Mouse (Mus musculus) urinary bladder, postnatal 10 days (tissue): ENCODE results near the gene Pakap.

Experiments
- DNase-seq: peaks from one replicate; pipeline ENCODE4 v3.0.0; 2022; ENCODE audit warnings: low spot score

Pakap gene

GRCm38 (mm10) chr4:57801239-57801638 is 233.3 kb downstream of the Pakap start:
- DNase-seq = no peak

GRCm38 (mm10) chr4:57801986-57802385 is 234.0 kb downstream of the Pakap start:
- DNase-seq = no peak

GRCm38 (mm10) chr4:57802411-57802810 is 234.4 kb downstream of the Pakap start:
- no peak for DNase-seq

- DNase-seq = no peak
Measured at GRCm38 (mm10) chr4:57804902-57805301, 236.9 kb downstream of the Pakap start.

GRCm38 (mm10) chr4:57809449-57809848 is 241.5 kb downstream of the Pakap start:
- DNase-seq = no peak

GRCm38 (mm10) chr4:57812075-57812474 is 244.1 kb downstream of the Pakap start:
- DNase-seq = no peak

GRCm38 (mm10) chr4:57812916-57813575 is 245.1 kb downstream of the Pakap start:
- DNase-seq = no peak

GRCm38 (mm10) chr4:57813576-57813945 is 245.6 kb downstream of the Pakap start:
- no peak for DNase-seq

GRCm38 (mm10) chr4:57815355-57815754 is 247.4 kb downstream of the Pakap start:
- no peak for DNase-seq

- DNase-seq = no peak
Measured at GRCm38 (mm10) chr4:57816146-57816545, 248.2 kb downstream of the Pakap start.

- no peak for DNase-seq
Measured at GRCm38 (mm10) chr4:57820839-57821374, 252.9 kb downstream of the Pakap start.

- DNase-seq = no peak
Measured at GRCm38 (mm10) chr4:57821556-57822356, 253.8 kb downstream of the Pakap start.

- DNase-seq = no peak
Measured at GRCm38 (mm10) chr4:57822641-57823040, 254.7 kb downstream of the Pakap start.

- DNase-seq = no peak
Measured at GRCm38 (mm10) chr4:57824626-57825240, 256.8 kb downstream of the Pakap start.

- DNase-seq = no peak
Measured at GRCm38 (mm10) chr4:57826272-57826671, 258.3 kb downstream of the Pakap start.

- DNase-seq = no peak
Measured at GRCm38 (mm10) chr4:57829131-57829530, 261.2 kb downstream of the Pakap start.

- DNase-seq = no peak
Measured at GRCm38 (mm10) chr4:57829740-57830139, 261.8 kb downstream of the Pakap start.

- no peak for DNase-seq
Measured at GRCm38 (mm10) chr4:57832318-57832717, 264.3 kb downstream of the Pakap start.

- no peak for DNase-seq
Measured at GRCm38 (mm10) chr4:57833060-57833459, 265.1 kb downstream of the Pakap start.

- DNase-seq = no peak
Measured at GRCm38 (mm10) chr4:57834141-57834540, 266.2 kb downstream of the Pakap start.

- DNase-seq = no peak
Measured at GRCm38 (mm10) chr4:57837089-57837488, 269.1 kb downstream of the Pakap start.

- no peak for DNase-seq
Measured at GRCm38 (mm10) chr4:57839343-57839742, 271.4 kb downstream of the Pakap start.

- no peak for DNase-seq
Measured at GRCm38 (mm10) chr4:57841911-57842310, 273.9 kb downstream of the Pakap start.
